Mouse (Mus musculus) left cerebral cortex, adult 9 months (tissue): Measurements from ENCODE around the gene Plxna1.
A peak's percentile ranks its signal among the peaks of the same experiment; 100 is the strongest.

ENCODE experiments used
- DNase-seq, 2 experiments: peaks; one replicate each; pipeline ENCODE4 v3.0.0; 2022; ENCODE audit warnings: low spot score in 2 of 2

Plxna1 gene

GRCm38 (mm10) chr6:89362281-89363106, at the start of gene Plxna1:
Gene Plxna1, minus strand, starts transcription at chr6:89362620.
- DNase-seq, result peak in 1 of 2 experiments; percentile 56

DNA sequence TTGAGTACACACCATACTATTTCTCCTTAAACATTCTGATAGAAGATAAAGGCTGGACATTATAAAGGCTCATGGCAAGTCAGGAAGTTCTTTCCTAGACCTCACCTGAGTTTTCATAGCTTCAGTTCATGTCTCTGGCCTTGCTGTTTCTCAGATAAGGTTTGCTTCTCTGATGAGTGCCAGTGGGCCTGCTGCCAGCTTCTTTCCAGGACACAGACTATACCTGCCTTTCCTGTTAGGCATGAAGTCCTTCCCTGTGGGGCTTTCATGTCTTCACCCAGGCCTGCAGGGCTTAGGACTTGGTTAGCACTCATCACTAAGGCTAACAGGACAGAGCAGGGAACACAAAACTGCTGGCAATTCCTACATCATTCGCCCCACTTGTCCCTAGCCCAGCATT, 46.6 kb upstream of the Plxna1 start:
- DNase-seq, result no peak

GRCm38 (mm10) chr6:89408259-89408658, 45.8 kb upstream of the Plxna1 start:
- no peak for DNase-seq

DNA sequence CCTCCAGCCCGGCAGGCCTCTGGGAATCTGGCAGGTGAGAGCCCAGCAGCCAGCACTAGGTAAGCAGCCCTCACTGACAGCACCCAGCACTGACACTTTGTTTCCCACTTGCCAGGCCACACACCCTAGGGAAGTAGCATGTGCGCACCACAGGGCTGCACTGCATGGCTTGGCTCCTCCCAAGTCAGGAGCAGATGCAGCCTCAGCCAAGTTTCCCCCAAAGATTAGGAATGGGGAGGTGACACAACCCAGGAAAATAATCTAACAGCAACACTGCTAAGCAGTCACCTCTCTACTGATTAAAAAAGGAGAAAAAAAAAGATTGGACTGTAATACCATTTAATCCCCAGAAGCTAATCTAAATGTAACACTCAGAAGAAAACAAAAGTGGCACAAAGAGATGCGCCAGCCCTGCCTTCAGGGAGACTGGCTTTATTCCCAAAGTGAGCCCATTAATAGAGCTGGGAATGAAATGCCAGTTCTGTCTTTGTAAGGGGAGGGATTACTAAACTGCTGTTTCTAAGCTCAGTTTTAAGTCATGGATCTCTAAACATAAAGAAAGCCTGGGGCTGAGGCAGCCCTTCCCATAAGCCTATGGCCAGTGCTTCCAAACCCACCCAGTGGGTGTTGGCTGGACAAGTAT, 44.9 kb upstream of the Plxna1 start:
- no peak for DNase-seq

DNA sequence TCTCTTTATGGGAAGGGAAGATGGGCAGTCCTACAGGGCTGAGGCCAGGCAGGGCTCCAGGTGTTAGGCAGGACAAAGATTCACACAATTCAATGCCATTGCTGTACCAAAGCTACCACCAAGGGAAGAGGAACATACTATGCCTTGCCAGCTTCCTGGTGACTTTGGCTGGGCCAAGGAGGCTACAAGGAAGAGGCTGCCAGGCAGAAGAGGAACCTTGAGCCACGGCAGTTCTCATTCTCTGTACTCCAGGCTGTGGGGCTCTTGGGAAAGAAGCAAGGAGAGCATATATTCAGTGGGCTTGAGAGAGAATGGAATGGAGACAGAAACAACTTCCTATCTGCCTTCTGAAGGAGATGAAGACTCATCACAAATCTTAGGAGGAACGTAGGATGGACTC, 42.5 kb upstream of the Plxna1 start:
- DNase-seq, result no peak

DNA sequence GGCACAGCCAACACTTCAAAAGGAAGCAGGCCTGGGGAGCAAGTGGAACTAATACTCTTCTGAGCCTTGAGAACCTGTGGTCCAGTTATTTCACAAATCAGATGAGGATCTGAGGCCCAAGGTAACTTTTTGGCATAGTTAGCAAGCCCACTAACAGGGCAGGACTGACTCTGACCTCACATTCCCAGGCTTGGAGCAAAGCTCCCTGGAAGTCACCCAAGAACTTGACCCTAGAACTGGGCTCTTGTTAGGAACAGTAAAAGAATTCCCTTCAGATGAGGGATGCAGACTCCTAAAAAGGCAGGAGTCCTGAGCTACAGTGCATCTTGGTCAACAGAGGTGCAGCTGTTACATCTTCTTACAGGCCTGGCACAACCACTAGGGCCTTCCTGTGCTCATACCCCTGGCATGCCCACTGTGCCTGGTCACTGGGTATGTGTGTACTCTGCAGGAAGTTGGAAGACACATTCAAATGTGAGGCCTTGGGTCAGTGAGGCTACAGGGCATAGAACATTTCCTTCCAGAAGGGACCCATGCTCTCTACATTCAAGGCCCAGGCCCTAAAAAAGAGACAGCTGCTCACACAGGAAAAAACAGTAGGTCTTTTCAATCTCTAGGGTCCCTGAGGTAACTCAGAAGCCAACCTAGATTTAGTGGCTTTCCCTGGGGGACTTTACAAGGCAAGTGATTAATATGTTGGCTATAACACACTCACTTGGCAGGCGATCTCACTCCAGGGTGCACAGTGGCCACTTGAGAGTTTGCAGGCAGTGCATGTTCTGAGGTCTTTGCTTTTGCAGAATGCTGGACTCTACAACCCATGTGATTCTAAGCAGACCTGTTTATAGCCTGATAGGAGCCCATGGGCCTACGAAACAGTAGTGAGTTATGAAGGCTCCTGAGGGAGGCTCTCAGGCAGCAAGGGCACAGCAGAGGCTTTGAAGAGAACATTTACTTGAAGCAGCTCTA, 41.1 kb upstream of the Plxna1 start:
- no peak for DNase-seq

- no peak for DNase-seq
Measured at GRCm38 (mm10) chr6:89402406-89402805, 40.0 kb upstream of the Plxna1 start.

GRCm38 (mm10) chr6:89399564-89399963, 37.1 kb upstream of the Plxna1 start:
- DNase-seq, result no peak

- DNase-seq, result no peak
Measured at GRCm38 (mm10) chr6:89397919-89398318, 35.5 kb upstream of the Plxna1 start.

DNA sequence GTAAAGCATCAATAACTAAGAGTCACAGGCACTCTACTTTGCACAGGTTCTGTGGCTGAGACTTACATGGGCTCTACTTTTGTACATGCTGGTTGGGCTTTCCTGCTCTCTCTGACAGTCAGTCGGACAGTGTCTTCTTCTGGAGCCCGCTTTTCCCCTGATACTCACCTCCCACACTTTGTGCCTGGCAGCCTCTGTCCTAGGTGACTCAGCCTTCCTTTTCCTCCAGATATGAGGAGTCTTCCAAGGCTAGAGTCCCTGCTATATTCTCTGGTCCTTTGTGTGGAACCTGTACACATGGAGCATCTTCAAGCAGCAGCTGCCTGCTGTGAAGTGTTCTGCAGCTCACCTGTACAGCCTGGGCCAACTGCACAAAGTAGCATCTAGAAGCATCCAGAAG, 31.4 kb upstream of the Plxna1 start:
- peak in 1 of 2 experiments; percentile 18 for DNase-seq

GRCm38 (mm10) chr6:89392213-89392612, 29.8 kb upstream of the Plxna1 start:
- no peak for DNase-seq

DNA sequence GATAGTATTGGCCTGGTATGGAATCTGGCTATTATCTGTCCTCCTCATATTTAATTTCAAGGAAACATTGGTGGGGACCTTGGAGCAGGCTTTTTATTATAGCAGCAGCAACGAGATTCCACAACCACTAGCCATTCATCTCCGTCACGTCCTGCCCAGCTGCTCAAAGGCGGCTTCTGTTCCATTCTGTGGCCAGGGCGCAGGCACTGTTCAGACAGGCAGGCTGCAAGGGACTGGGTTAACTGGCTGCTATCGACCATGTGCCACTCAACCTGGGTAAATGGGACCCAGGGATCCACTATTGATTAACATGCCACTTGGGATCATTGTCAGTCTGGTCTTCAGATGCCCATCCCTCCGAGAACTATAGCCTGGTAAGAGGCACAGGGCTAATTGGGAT, 27.4 kb upstream of the Plxna1 start:
- DNase-seq, result no peak

GRCm38 (mm10) chr6:89386956-89387355, 24.5 kb upstream of the Plxna1 start:
- no peak for DNase-seq

DNA sequence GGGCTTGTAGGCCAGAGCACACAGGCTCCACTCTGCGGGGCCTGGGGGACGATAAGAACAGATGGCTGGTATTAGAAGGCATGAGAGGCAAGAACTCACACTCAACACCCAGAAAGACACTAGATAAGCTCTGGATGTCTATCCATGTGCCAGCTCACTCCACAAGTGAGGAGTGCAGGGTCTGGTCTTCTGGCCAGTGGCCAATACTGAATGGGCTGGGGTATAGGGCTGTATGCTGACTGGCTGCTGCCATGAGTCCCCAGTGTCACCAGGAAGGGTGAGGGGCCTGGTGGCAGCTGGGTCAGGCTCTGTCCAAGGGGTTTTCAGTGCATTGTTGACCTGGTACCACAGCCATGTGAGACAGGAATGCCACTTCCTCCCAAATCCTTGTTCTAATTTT, 22.3 kb upstream of the Plxna1 start:
- no peak for DNase-seq

DNA sequence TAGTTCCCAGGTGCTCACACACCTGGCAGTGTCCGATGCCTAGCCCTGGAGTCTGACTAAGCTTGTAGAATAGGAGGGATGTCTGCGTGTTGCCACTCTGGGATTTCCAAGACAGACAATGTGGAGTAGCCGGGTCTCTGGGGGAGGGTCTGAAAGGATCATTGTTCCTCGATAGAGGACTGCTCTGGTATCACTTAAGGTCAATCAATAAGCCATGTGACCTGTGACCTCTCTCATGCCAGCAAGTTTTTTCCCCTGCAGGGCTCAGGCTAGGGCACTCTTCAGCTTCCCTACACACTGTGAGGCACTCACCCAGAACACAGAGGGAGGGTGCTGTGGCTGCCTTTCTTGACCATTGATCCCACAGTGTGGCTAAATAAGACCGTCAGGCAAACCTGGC, 19.4 kb upstream of the Plxna1 start:
- no peak for DNase-seq

DNA sequence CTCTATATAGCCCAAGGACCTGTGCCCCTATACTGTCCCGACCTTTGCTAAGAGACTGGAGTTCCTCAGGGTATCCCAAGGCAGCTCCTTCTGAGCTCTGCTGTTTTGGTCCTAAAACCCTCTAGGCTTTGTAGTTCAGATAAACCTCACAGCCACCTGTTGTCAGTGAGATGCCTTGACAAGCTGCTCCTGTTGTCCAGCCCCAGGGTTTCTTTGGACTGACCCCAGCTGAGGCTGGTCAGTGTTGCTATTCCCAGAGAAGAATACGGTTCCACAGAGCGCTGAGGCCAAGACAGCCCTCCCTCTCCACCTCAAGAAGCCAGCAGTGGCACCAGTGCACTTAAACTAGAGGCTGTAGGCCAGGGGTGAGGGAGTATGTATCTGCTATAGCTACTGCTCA, 18.8 kb upstream of the Plxna1 start:
- DNase-seq, result no peak

- no peak for DNase-seq
Measured at GRCm38 (mm10) chr6:89380751-89381150, 18.3 kb upstream of the Plxna1 start.

DNA sequence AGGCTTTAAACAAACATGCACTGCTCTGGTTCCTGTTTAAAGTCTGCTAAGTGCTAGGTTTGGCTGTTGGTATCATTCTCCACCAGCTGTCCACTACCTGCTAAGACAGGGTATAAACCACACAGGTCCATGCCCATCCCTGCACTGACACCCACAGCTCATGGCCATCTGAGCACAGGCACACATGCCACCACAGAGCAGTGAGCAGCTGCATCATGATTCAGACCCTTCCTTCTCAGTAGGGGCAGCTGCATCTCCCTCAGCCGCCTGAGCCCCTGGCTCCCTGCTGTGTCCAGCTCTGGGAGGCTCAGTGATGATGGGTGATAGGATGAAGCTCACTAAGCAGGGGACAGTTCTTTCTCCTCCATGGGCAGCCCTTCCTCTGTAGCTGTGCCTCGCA, 15.8 kb upstream of the Plxna1 start:
- DNase-seq, result no peak

DNA sequence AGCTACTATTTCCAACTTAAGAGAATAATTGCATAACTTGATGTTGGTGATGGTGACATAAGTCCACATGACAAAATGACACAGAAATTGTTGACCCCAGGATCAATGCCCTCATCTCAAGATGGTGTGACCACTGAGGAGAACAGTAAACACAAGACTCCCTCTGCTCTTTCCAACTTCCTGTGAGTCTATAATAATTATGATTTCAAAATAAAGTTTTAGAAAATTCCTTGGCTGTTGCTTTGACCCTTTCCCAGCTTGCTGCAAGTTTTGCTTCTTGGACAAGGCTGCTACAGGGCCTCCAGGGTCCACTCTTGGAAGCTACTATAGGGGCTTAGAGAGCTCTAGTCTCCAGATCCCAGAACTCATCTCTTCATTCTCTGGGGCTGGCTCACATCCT, 6.4 kb upstream of the Plxna1 start:
- no peak for DNase-seq

DNA sequence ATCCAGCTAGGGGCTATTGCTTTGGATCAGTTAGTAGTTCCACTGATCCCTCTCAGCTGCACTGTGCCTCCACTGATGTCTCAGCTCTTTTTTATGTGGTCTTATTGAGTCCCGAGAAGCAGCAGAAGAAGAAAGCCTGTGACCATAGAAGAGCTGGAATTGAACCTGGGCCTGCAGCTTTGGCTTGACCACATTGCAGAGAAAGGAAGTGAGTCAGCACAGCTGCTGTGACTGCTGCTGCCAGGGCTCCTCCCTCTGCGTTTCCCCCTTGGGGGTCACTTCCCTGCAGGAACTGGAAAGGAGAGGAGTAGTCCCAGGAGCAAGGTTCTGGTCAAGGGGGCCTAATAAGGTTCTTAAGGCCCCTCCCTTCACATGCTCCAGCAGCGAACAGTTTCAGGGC, 1.9 kb upstream of the Plxna1 start:
- no peak for DNase-seq

DNA sequence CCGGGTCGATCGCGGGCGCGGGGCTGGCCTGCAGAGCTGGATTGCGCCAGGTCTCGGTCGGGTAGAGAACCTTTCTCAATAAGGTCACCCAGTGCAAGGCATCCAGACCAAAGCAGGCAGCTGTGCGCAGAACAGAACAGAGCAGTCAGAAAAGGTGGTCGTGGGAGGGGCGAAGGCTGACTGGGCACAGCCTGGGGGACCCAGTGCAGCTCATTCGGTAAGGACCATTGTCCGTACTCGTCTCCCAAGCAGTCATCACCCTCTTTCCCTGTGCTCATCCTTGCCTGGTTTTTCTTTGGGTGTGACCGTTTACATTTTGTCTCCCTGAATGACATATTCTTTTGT, 659 bp upstream of the Plxna1 start:
- DNase-seq, result no peak
